Mouse (Mus musculus) CD4-positive helper T cell, adult 2 months (primary cell): ENCODE measurements around the gene Vmn1r126.
"Not testable (repeated sequence)": the region's sequence is repeated elsewhere in the genome, so short reads cannot be mapped to it uniquely, and the experiment has no call there.

Experiments used
- DNase-seq: peaks from one replicate; pipeline ENCODE4 v3.0.0-alpha.2; 2012; ENCODE audit warnings: low read depth, missing footprints, low spot score

The Vmn1r126 gene

GRCm38 (mm10) chr7:21301367-21301766 lies at the start of gene Vmn1r126:
TSS of gene Vmn1r126 (minus strand) at chr7:21301467.
- DNase-seq = not testable (repeated sequence)

DNA sequence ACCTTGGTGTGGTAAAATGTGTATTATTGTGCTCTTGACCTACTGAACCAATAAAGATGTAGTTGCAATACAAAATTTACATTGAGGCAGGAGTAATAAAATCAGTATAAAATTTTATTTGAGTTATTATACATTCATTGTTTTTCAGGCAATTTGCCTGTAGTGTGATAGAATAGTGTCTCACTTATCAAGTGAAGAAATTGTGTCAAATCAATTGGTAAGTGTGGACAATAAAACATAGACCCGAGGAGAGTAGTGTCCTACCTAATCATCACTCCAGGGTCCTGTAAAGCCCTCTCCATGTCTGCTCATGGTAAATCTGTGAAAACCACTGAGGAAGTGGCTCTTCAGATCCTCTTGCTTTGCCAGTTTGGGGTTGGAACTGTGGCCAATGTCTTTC lies 47.8 kb upstream of the Vmn1r126 start, which contains the start of gene Vmn1r128:
Gene Vmn1r128, plus strand, starts transcription at position 301 of the 400 bp plus-strand sequence.
- DNase-seq = not testable (repeated sequence)

DNA sequence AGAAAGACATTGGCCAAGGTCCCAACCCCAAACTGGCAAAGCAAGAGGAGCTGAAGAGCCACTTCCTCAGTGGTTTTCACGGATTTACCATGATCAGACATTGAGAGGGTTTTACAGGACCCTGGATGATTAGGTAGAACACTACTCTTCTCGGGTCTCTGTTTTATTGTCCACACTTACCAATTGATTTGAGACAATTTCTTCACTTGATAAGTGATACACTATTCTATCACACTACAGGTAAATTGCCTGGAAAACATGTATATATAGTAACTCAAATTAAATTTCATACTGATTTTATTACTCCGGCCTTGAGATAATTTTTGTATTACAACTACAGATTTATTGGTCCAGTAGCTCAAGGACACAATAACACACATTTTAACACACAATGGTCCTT lies 18.5 kb upstream of the Vmn1r126 start, which contains the start of gene Vmn1r127:
Gene Vmn1r127, minus strand, starts transcription at position 101 of the 400 bp plus-strand sequence.
- not testable (repeated sequence) for DNase-seq

DNA sequence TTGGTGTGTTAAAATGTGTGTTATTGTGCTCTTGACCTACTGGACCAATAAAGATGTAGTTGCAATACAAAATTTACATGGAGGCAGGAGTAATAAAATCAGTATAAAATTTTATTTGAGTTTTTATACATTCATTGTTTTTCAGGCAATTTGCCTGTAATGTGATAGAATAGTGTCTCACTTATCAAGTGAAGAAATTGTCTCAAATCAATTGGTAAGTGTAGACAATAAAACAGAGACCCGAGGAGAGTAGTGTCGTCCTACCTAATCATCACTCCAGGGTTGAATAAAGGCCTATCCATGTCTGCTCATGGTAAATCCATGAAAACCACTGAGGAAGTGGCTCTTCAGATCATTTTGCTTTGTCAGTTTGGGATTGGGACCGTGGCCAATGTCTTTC lies 29.4 kb downstream of the Vmn1r126 start, which contains the start of gene Vmn1r125:
Gene Vmn1r125, plus strand, starts transcription at position 301 of the 400 bp plus-strand sequence.
- not testable (repeated sequence) for DNase-seq

DNA sequence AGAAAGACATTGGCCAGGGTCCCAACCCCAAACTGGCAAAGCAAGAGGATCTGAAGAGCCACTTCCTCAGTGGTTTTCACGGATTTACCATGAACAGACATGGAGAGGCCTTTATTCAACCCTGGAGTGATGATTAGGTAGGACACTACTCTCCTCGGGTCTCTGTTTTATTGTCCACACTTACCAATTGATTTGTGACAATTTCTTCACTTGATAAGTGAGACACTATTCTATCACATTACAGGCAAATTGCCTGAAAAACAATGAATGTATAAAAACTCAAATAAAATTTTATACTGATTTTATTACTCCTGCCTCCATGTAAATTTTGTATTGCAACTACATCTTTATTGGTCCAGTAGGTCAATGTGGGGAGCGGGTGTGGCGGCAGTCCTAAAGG lies 40.8 kb downstream of the Vmn1r126 start, which contains the start of gene Vmn1r124:
Gene Vmn1r124, minus strand, starts transcription at position 101 of the 400 bp plus-strand sequence.
- not testable (repeated sequence) for DNase-seq
